Mouse (Mus musculus): ENCODE results near the gene Trpv4. TPM values are rescaled to one million over a fixed set of nuclear protein-coding genes. Genes with fewer than 3 reads are reported as not detected.

Gene Trpv4
- total RNA-seq, 2 experiments from 2014 or later = 5.0 to 6.4 TPM

- no peak for DNase-seq
Measured at GRCm38 (mm10) chr5:114620305-114620704, 37.9 kb downstream of the Trpv4 start.

- DNase-seq = peak; percentile 52 to 89
Measured at GRCm38 (mm10) chr5:114618851-114619250, 39.4 kb downstream of the Trpv4 start.

GRCm38 (mm10) chr5:114617809-114618208, 40.4 kb downstream of the Trpv4 start:
- DNase-seq = no peak

GRCm38 (mm10) chr5:114616336-114617061, 41.7 kb downstream of the Trpv4 start:
- no peak for DNase-seq

GRCm38 (mm10) chr5:114614863-114615262, 43.4 kb downstream of the Trpv4 start:
- DNase-seq = no peak

- DNase-seq = no peak
Measured at GRCm38 (mm10) chr5:114611968-114612608, 46.1 kb downstream of the Trpv4 start.

GRCm38 (mm10) chr5:114611256-114611655, 47.0 kb downstream of the Trpv4 start:
- DNase-seq = no peak

GRCm38 (mm10) chr5:114608516-114608915, 49.7 kb downstream of the Trpv4 start:
- DNase-seq = peak; percentile 62 to 89

- peak; percentile 77 to 81 for DNase-seq
Measured at GRCm38 (mm10) chr5:114607651-114608050, 50.6 kb downstream of the Trpv4 start.

GRCm38 (mm10) chr5:114605981-114606380, 52.2 kb downstream of the Trpv4 start:
- DNase-seq = no peak

- DNase-seq = no peak
Measured at GRCm38 (mm10) chr5:114604781-114605290, 53.4 kb downstream of the Trpv4 start.

GRCm38 (mm10) chr5:114603975-114604374, 54.2 kb downstream of the Trpv4 start:
- DNase-seq = no peak

- no peak for DNase-seq
Measured at GRCm38 (mm10) chr5:114602012-114602411, 56.2 kb downstream of the Trpv4 start.

- no peak for DNase-seq
Measured at GRCm38 (mm10) chr5:114597652-114598051, 60.6 kb downstream of the Trpv4 start.

GRCm38 (mm10) chr5:114597222-114597621, 61.0 kb downstream of the Trpv4 start:
- DNase-seq = no peak

GRCm38 (mm10) chr5:114596604-114597003, 61.6 kb downstream of the Trpv4 start:
- peak; percentile 63 to 73 for DNase-seq

GRCm38 (mm10) chr5:114594741-114595241, 63.4 kb downstream of the Trpv4 start:
- peak; percentile 69 to 80 for DNase-seq

GRCm38 (mm10) chr5:114593949-114594348, 64.3 kb downstream of the Trpv4 start:
- no peak for DNase-seq

GRCm38 (mm10) chr5:114593161-114593821, 64.9 kb downstream of the Trpv4 start:
- no peak for DNase-seq

- no peak for DNase-seq
Measured at GRCm38 (mm10) chr5:114592463-114593160, 65.6 kb downstream of the Trpv4 start.

GRCm38 (mm10) chr5:114591151-114591561, 67.1 kb downstream of the Trpv4 start:
- DNase-seq = no peak

All from heart, adult 18-20 months (tissue).